Mouse (Mus musculus): ENCODE results near the gene Ank2.

DNA sequence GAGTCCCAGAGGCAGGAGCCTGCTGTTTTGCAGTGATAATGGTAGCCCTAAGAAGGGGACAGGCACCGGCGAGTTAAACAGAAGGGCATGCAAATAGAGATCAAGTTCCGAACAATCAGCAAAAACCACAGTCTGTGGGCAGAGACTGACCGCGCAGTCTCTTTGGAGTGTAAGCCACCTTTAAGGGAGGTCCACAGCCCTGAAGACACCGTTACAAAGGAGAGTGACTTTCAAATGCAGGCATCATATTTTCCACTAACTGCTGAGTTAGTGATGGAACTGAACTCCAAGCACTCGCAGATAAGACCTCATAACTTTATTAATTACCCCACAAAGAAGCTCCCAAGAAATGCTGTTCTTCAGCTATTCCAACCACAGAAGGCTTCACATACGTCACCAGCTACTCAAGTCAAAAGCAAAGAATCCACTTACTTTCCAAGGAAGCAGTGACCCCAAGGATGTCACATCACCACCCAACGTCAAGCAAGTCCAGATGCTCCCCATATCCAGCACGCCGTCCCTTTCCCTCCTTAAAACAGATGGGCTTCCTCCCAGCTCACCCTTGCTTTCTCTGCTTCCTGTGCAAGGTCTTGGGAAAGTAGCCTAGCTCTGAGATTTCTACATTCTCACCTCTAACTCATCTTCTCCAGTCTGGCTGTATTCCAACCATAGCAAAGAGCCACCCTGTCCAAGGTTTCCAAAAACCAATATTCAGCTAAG is 252.0 kb downstream of the Ank2 start:
- TF ChIP-seq POLR2A (IDR thresholded peaks at IDR 0.05; ENCODE audit: borderline replicate concordance, low read depth, low read length) = no peak
- TF ChIP-seq CTCF (IDR thresholded peaks at IDR 0.05; ENCODE audit: low read depth, low read length) = no peak
